Mouse (Mus musculus) spleen, adult 2 months (tissue): ENCODE measurements around the gene Ptprf.

Source experiments
- CTCF ChIP-seq: fragments of 200-500 bp; IDR thresholded peaks from 2 replicates; pipeline ENCODE4 v1.5.1; 2011; ENCODE audit warnings: mild to moderate bottlenecking, inconsistent platforms; ENCODE audit not compliant: insufficient read depth, insufficient read length, insufficient replicate concordance; ENCODE audit errors: extremely low read depth
- POLR2A ChIP-seq: fragments of 200-500 bp; IDR thresholded peaks from 2 replicates; pipeline ENCODE4 v1.6.1; 2011; ENCODE audit warnings: low read depth, low read length, inconsistent platforms

DNA sequence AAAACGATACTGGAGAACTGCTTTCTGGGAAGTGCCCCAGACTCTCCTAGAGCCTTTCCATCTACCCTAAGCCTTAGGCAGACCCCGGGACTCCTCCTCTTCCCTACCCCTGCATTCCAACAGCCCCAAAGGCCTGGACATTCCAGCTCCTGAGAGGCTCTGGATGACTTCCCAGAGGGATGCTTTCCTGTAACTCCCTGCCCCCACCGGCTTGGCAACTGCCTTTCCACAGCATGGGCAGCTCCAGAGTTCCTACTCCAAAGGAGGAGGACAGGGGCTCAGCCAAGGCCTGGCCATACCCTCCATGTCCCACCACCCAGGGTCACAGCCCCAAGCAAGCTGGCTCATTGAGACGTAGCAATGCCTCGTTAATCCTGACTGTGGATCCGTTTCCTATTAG, 21.2 kb downstream of the Ptprf start:
- no peak for TF ChIP-seq CTCF
- TF ChIP-seq POLR2A, result no peak
